Mouse (Mus musculus) kidney, adult 2 months (tissue): ENCODE measurements at regions not wholly inside any gene's neighbourhood (a gene's known extent, or its start where the extent isn't known, plus 50 kb on each side); places are given as distances from the start of the nearest gene placed in this dataset.

Experiments
- CTCF ChIP-seq: fragments of 200-500 bp; conservative IDR thresholded peaks from 2 replicates; pipeline ENCODE4 v1.5.1; 2011; ENCODE audit warnings: low read depth, mild to moderate bottlenecking, control low read depth, low read length, moderate library complexity, mixed read lengths; ENCODE audit not compliant: insufficient read depth, insufficient read length
- POLR2A ChIP-seq: fragments of 200-500 bp; IDR thresholded peaks from one replicate; pipeline ENCODE4 v1.6.1; 2011; ENCODE audit warnings: low read depth, low read length, control low read depth

DNA sequence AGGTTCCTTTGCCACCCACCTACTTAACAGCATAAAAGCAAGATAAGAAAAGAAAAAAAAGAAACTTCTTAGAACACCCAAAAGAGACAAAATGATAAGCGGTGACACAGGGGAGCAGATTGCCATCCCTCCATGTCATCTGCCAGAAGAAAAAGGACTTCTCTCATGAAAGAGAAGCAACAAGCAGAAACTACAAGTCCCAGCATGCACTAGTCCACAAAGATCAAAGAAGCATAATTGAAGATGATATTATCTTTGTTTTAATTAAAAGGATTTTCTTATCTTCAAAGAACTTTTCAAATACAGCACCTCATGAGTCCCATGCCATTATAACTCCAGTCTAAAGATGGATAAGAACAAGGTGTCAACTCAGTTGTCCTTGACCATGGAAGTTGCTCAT is 231.0 kb upstream of the 4930412O13Rik start:
- TF ChIP-seq POLR2A (no peak), CTCF (no peak)
